Mouse (Mus musculus): ENCODE measurements around the gene Aldh18a1.

Gene Aldh18a1

GRCm38 (mm10) chr19:40542776-40543175 is 45.5 kb downstream of the Aldh18a1 start:
- in situ Hi-C loops (cut with MboI; ENCODE audit: unreplicated experiment in 2 of 2): loop anchor here (5.0 to 25.0 kb wide), 6 partner anchors 150 to 1558 kb away; no protein-coding TSS in a partner anchor

- in situ Hi-C loops (cut with MboI; ENCODE audit: unreplicated experiment in 2 of 2): loop anchor here in 1 of 2 experiments (25.0 kb wide), 1 partner anchor 1549 kb away; no protein-coding TSS in a partner anchor
Observed at GRCm38 (mm10) chr19:40536526-40536925, 51.7 kb downstream of the Aldh18a1 start.

GRCm38 (mm10) chr19:40532525-40532924 is 55.7 kb downstream of the Aldh18a1 start:
- in situ Hi-C loops (cut with MboI; ENCODE audit: unreplicated experiment in 2 of 2): loop anchor here in 1 of 2 experiments (25.0 kb wide), 1 partner anchor 1545 kb away; no protein-coding TSS in a partner anchor

DNA sequence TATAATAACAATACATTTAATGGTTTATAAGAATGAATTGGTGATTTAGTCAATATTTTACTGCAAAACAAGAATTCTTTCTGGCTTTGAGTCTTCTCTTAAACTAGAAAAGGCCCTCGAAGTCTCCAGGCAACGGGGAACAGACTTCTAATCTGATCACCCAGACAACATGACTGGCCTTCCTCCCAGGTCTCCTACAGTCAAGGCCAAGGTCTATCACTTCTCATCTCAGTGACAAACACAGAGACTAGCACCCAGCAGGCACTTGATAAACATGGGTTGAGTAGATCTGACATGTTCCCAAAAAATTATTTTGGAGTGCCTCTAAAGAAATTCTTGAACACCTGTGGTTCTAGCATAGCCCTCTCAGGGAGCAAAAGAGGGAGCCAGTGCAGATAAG is 57.9 kb downstream of the Aldh18a1 start:
- in situ Hi-C loops (cut with MboI; ENCODE audit: unreplicated experiment in 2 of 2): loop anchor here in 1 of 2 experiments (25.0 kb wide), 1 partner anchor 1543 kb away; no protein-coding TSS in a partner anchor

GRCm38 (mm10) chr19:40528254-40528653 is 60.0 kb downstream of the Aldh18a1 start:
- in situ Hi-C loops (cut with MboI; ENCODE audit: unreplicated experiment in 2 of 2): loop anchor here in 1 of 2 experiments (25.0 kb wide), 1 partner anchor 1541 kb away; no protein-coding TSS in a partner anchor

GRCm38 (mm10) chr19:40526367-40527014 is 61.8 kb downstream of the Aldh18a1 start:
- in situ Hi-C loops (cut with MboI; ENCODE audit: unreplicated experiment in 2 of 2): loop anchor here in 1 of 2 experiments (25.0 kb wide), 1 partner anchor 1539 kb away; no protein-coding TSS in a partner anchor

DNA sequence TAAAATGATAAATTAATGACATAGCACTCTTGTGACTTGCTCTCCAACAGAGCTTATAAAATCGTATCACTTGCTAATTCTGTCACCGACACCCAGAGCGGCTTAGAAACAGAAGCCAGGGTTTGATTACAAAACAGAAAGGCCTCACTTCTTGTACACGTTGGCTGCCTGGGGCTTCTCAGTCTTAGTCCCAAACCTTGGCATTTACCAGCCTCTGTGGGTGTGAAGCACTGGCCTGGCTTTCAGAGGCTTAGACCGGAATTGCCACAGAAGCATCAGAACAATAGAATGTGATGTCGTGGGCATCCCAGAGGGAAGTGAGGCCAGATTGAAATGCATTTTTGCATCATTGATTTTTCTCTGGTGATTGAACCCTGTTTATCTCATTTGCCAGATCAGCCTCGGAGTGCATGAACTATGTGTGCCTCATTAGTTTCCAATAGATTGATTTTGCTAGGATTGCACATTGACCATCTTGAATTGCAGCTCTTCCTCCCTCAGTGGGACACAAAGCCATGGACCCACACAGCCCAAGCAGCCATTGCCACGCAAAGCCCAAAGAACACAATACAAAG is 64.7 kb downstream of the Aldh18a1 start:
- in situ Hi-C loops (cut with MboI; ENCODE audit: unreplicated experiment in 2 of 2): no loop called here

- in situ Hi-C loops (cut with MboI; ENCODE audit: unreplicated experiment in 2 of 2): no loop called here
Observed at GRCm38 (mm10) chr19:40520403-40520802, 67.9 kb downstream of the Aldh18a1 start.

DNA sequence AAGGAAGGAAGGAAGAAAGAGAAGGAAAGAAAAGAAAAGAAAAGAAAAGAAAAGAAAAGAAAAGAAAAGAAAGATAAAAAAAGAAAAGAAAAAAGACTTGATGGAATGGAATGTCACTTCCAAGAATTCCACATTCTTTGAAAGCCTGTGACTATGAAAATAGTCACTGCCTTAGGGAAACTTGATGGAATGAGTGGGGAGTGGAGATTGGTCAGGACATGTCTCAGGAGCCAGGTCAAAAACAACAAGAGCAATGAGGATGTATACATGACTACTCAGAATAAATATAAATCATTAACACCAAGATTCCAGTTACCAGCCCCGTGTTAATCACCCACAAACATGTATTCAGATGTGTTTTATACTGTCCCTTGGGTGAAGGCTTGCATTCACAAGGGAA is 69.6 kb downstream of the Aldh18a1 start:
- in situ Hi-C loops (cut with MboI; ENCODE audit: unreplicated experiment in 2 of 2): no loop called here

GRCm38 (mm10) chr19:40515596-40515995 is 72.7 kb downstream of the Aldh18a1 start:
- in situ Hi-C loops (cut with MboI; ENCODE audit: unreplicated experiment in 2 of 2): no loop called here

GRCm38 (mm10) chr19:40514376-40514775 is 73.9 kb downstream of the Aldh18a1 start:
- in situ Hi-C loops (cut with MboI; ENCODE audit: unreplicated experiment in 2 of 2): no loop called here

- in situ Hi-C loops (cut with MboI; ENCODE audit: unreplicated experiment in 2 of 2): no loop called here
Observed at GRCm38 (mm10) chr19:40513632-40514078, 74.6 kb downstream of the Aldh18a1 start, which contains the start of gene Sorbs1. Gene Sorbs1, minus strand, starts transcription at chr19:40513779.

GRCm38 (mm10) chr19:40512500-40513421 is 75.5 kb downstream of the Aldh18a1 start:
- in situ Hi-C loops (cut with MboI; ENCODE audit: unreplicated experiment in 2 of 2): no loop called here

DNA sequence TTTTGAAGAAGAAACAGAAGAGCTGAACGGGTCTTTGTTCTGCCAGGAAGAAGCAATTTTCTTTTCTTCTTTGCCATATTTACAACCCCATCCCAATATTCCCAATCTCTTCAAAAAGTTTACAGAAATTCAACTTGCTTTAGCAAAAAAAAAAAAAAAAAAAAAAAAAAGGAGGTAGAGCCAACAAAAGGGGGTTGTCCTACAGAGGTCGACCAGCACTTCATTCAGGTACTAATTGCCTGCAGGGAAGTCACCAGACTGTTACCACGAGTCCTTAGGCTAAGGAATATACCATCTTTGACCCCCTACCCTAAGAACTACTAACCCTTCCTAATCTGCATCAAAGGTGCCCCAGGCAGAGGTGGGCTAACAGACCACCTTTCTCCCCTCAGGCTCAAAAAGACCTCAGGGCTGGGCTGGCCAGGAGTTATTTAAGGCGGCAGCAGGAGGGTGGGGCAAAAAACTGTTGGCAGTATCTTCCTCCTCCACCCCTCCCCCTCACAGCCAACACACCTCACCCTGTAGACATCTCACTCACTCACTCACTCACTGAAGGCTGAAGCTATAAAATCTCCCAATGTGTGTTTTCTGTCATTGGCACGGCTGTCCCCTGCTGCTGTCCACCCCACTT is 76.5 kb downstream of the Aldh18a1 start:
- in situ Hi-C loops (cut with MboI; ENCODE audit: unreplicated experiment in 2 of 2): no loop called here

GRCm38 (mm10) chr19:40511100-40511439 is 77.2 kb downstream of the Aldh18a1 start:
- in situ Hi-C loops (cut with MboI; ENCODE audit: unreplicated experiment in 2 of 2): no loop called here

- in situ Hi-C loops (cut with MboI; ENCODE audit: unreplicated experiment in 2 of 2): no loop called here
Observed at GRCm38 (mm10) chr19:40510387-40511099, 77.7 kb downstream of the Aldh18a1 start.

GRCm38 (mm10) chr19:40509274-40509673 is 79.0 kb downstream of the Aldh18a1 start:
- in situ Hi-C loops (cut with MboI; ENCODE audit: unreplicated experiment in 2 of 2): no loop called here

GRCm38 (mm10) chr19:40508851-40509250 is 79.4 kb downstream of the Aldh18a1 start:
- in situ Hi-C loops (cut with MboI; ENCODE audit: unreplicated experiment in 2 of 2): no loop called here

GRCm38 (mm10) chr19:40506965-40507364 is 81.3 kb downstream of the Aldh18a1 start:
- in situ Hi-C loops (cut with MboI; ENCODE audit: unreplicated experiment in 2 of 2): no loop called here

DNA sequence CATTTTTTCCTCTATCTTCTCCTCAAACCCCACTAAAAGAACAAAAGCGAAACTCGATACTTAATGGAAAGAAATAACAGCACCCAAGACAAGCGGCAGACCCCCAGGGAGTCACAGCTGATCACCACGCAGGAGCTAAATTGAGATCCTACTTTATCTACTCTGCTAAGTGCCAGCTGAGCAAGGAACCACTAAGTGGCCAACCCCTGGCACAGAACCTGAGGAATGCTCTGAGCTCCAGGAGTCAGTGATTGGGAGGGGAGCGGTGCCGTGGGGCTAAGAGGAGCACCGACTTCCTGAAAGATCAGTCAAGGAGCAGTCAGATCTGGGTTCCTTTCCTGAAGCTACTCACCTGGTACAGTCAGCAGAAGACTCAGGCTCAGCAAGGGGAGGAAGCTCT is 83.9 kb downstream of the Aldh18a1 start:
- in situ Hi-C loops (cut with MboI; ENCODE audit: unreplicated experiment in 2 of 2): no loop called here
